Mouse (Mus musculus): ENCODE data around the gene Gm2030. TPM values are rescaled to one million over a fixed set of nuclear protein-coding genes. Genes with fewer than 3 reads are reported as not detected.

Gene Gm2030
- not detected for polyA plus RNA-seq (2017; shearing (Covaris generic))

GRCm38 (mm10) chrX:26309944-26310343 lies at the start of gene Gm2030:
Gene Gm2030 (minus strand): TSS chrX:26310044.

Other genes starting within 250 kb of the Gm2030 start
- gene Gm2012, start 78.7 kb downstream of the Gm2030 start, polyA plus RNA-seq (2017; shearing (Covaris generic)), result not detected
- not detected for gene Slx, start 235.5 kb upstream of the Gm2030 start, polyA plus RNA-seq (2017; shearing (Covaris generic))